Mouse (Mus musculus) forelimb bud, embryonic 11.5 days (tissue): ENCODE data around the gene Ube2h.

ENCODE experiments used
- DNase-seq: peaks from one replicate; pipeline ENCODE4 v3.0.0-alpha.2; 2012; ENCODE audit warnings: low read depth, low spot score

Gene Ube2h

GRCm38 (mm10) chr6:30299683-30300082 lies 4.7 kb downstream of the Ube2h start:
- no peak for DNase-seq

GRCm38 (mm10) chr6:30299116-30299515 lies 5.2 kb downstream of the Ube2h start:
- no peak for DNase-seq

GRCm38 (mm10) chr6:30292579-30292978 lies 11.8 kb downstream of the Ube2h start:
- DNase-seq = no peak

DNA sequence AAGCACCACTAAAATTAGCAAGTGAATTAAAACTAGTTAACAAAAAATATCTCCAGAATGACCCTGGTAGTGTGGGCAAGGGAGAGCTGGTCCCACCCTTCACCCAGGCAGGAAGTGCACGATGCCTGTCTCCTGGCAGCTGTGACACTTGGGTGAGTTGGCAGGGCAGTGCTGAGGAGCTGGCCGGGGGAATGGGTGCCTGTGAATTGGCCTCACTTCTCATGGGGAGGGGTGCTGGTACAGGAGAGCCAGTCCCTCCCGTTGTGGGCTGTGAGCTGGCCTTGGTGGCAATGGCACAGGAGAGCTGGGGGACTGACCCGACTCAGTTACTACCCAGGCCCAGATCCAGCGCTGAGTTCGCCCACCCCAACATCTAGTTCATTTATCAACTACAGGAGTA lies 16.4 kb downstream of the Ube2h start:
- no peak for DNase-seq

GRCm38 (mm10) chr6:30286642-30287041 lies 17.7 kb downstream of the Ube2h start:
- no peak for DNase-seq

- no peak for DNase-seq
Measured at GRCm38 (mm10) chr6:30284177-30284576, 20.2 kb downstream of the Ube2h start.

GRCm38 (mm10) chr6:30282361-30282760 lies 22.0 kb downstream of the Ube2h start:
- no peak for DNase-seq

- DNase-seq = no peak
Measured at GRCm38 (mm10) chr6:30278374-30278773, 26.0 kb downstream of the Ube2h start.

DNA sequence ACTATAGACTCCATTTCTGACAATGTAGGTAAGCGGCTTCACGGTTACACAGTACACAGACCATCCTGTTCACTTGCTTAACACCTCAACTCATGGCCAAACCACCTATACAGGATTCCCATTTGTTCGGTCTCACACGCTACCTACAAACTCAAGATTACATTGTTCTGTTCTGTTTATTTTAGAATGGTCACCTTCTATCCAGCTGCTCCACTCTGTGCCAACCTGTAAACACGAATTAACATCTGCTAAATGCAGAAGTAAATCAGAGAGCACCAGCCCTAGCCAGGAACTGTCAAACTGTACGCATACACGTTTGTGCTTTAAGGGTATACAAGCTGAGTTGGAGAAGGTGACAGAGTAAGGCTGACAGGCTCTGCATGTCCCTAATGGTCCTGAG lies 27.5 kb downstream of the Ube2h start:
- no peak for DNase-seq

- no peak for DNase-seq
Measured at GRCm38 (mm10) chr6:30276375-30276774, 28.0 kb downstream of the Ube2h start.

DNA sequence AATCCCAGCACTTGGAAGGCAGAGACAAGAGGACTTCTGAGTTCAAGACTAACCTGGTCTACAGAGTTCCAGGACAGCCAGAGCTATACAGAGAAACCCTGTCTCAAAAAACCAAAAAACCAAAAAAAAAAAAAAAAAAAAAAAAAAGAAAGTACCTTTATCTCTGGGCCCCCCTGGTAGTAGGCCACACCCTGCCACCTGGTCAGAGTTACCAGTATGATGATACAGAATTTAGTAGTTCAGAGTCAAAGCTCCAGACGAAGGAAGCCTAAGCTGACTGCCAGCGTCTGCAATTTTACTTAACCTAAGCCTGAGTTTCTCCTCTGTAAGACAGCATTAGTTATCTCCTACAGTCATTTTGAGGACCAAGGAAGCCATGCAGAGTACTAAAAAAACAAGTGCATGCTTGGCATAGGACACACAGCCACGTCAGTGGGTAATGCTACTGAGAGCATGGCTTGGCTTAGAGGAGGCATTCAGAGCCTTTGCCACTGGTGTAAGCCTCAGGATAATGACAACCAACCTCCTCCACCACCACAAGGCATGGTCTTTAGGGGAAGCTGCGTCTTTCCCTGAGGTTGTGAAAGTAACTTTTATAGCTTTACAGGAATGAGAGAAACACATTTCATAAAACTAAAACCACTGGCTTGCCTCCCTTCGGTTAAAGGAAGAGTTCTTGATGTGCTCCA lies 29.0 kb downstream of the Ube2h start:
- no peak for DNase-seq

GRCm38 (mm10) chr6:30272911-30273310 lies 31.4 kb downstream of the Ube2h start:
- DNase-seq = no peak

GRCm38 (mm10) chr6:30272338-30272905 lies 31.9 kb downstream of the Ube2h start:
- no peak for DNase-seq

- no peak for DNase-seq
Measured at GRCm38 (mm10) chr6:30269846-30270245, 34.5 kb downstream of the Ube2h start.

DNA sequence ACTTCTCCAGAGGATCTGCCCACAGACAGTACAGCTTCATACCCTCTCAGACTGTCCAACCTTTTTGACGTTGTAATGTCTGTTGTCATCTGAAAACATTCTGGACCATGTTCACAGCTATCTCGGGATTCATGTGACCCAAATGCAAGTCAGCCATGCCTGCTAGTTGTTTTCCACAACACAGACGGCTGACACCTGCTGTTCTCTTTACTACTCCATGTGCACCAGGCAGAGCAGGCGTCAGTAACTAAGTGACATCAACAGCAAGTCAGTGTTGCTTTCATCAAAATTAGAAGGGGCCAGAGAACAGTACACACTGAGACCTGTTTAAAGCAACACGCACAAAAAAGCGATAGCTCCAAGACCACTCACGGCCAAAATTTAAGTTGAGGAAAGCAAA lies 36.9 kb downstream of the Ube2h start:
- no peak for DNase-seq

- no peak for DNase-seq
Measured at GRCm38 (mm10) chr6:30265402-30265801, 38.9 kb downstream of the Ube2h start.

- DNase-seq = no peak
Measured at GRCm38 (mm10) chr6:30263053-30263452, 41.3 kb downstream of the Ube2h start.

DNA sequence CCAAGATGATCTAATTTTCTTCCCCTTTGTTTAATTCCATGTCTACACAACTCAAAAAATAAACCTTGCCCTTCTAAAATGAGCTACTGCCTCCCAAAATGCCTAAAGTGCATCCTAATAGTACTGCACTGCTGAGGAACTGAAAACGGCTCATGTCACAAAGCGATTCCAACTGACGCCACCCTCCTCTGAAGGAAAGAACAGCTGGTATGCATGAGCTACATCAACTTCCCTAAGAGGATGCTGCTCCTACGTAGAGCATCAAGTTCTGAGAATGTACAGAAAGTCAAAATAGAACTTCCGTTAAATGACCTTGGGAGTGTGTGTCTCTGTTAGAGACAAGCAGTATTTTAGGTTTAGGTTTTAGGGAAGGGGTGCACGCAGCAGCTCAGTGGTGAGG lies 45.1 kb downstream of the Ube2h start:
- no peak for DNase-seq

DNA sequence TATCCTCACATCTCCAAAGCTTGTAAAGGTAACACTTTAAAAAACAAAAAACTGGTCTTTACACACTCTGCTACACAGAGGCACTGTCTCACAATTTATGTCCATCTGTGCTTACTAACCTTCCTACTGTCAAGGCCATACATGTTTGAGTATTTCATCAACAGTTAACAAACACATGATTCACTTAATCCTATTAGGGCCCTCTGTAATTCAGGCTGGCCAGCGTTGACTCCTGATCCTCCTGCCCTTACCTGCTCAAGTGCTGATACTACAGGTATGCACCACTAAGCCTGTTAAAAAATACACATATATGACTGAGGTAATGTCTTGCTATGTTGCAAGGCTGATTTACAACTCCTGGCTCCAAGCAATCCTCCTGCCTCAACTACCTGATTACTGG lies 46.4 kb downstream of the Ube2h start:
- DNase-seq = no peak

DNA sequence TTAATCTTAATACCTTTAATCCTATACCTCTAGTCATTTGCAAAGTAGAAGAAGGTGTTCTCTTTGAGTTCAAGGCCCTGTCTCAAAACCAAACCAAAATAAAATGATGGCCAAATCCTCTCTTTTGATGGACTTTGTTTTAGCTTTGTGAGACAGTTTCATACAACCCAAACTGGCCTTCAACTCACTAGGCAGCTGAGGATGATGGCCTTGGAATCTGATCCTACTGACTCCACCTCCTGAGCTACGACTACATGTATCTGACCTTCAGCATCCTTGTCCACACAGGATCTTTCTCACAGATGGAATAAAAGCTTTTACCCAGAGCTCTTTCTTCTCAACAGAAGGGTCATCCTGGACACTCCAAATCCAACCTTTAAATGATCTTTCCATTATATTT lies 48.5 kb downstream of the Ube2h start:
- no peak for DNase-seq

DNA sequence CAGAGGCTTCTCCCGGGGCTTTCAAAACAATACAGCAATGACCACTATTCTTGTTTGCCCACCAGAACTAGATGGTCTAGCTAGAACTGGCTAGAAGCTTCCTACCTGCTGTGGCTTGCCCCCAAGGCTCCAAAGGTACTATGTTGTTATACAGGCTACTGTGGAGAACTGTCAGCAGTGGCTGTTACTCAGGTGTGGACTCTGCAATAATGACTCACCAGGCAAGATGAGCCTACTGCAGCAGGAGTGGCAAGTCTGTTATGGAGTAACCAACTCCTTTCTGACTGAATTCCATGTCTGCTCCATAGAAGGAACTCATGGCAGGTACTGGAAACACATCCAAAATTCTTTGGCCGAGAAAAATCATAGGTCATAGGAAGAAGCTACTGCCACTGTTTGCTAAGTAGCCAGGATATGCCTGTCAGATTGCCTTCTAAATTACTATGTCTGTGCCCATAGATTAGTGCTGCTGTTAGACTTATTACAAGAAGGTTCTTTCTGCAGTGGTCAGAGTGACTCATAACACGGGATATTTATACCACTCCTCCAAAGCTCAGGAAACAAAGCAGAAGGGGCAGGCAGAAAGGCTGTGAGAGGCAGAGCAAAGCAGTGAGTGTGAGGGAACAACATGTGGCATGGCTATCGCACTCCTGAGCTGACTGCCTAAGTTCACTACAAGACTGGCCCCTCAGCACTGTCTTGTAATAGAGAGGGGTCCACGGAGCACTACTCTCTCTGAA lies 51.9 kb downstream of the Ube2h start:
- DNase-seq = no peak

- DNase-seq = no peak
Measured at GRCm38 (mm10) chr6:30248708-30249107, 55.6 kb downstream of the Ube2h start.

- no peak for DNase-seq
Measured at GRCm38 (mm10) chr6:30245940-30246339, 58.4 kb downstream of the Ube2h start.
